16 mouse cellular contexts compared by ENCODE assay signal in the genomic region with DNA sequence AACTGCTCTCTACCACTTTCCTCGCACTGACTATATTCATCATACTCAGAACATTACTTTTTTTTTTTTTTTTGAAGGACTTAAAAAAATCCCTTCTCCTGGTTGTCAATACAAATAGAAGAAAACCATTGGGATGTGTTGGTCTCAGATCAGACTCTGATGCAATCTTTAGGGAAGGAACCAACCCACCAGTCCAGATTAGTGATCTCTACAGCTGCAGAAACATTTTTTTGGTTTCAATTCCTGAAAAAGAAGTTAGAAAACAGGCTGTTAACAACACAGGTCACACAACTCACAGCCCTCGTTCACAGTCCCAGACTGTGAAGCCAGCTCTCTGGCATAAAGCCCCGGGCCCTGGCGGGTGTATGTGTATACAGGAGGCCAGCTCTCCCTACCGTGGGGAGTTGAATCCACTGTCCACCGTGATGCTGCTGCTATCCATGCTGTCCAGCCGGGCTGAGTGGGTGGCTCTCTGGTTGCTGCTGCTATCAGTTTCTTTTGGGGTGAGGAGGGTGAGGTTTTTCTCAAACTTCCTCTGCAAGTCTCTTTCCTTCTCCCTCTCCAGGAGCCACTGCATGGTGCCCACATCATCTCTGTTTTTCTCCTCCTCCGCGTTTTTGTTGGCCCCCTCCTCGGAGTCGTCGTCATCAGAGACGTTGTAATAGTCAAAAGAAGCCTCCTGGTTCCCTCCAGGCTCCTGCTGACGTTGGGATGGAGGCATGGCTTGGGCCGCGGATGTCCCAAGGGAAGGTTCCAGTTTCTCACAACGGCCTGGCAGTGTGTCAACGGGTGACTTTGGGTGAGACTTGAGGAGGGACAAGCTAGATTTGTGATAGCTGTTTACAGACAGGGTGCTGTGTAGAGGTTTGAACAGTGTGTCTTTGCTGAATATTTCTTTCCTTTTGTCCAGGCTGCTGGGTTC.
DNase-seq lines count a peak whose midpoint lies in the region; ATAC-seq and TF ChIP-seq lines count a peak whose summit lies in the region.
"Had no signal": no experiment of that assay in that cellular context is flagged by ENCODE, and none has a peak within 500 bp of the region (broad histone marks: within the 10 kb centered on the region; RNA-seq: fewer than 3 reads in every experiment).

No protein-coding gene starts in this region.

- H3K27ac ChIP-seq in midbrain, embryonic 11.5 days (ENCODE audit: low read depth, low read length): no peak overlapping the region
- no peak overlapping the region for H3K27ac ChIP-seq in midbrain, embryonic 14.5 days (replicated peaks; ENCODE audit: low read depth, low read length)
- H3K27ac ChIP-seq in small intestine, adult 2 months (ENCODE audit: insufficient read depth, low read depth, low read length): no peak overlapping the region
- no peak overlapping the region for H3K27ac ChIP-seq in hindbrain, embryonic 11.5 days (ENCODE audit: low read depth, low read length)
- H3K27ac ChIP-seq: hindbrain, embryonic 12.5 days; liver, embryonic 14.5 days; midbrain, embryonic 13.5 days had no signal

- H3K36me3 ChIP-seq in midbrain, embryonic 11.5 days (ENCODE audit: control insufficient read depth, insufficient read depth, low read length): peaks cover 28% of the 10 kb centered on the region
- peaks cover 63% of the 10 kb centered on the region for H3K36me3 ChIP-seq in midbrain, embryonic 14.5 days (ENCODE audit: control insufficient read depth, insufficient read depth, low read length)
- H3K36me3 ChIP-seq in small intestine, adult 2 months (ENCODE audit: control insufficient read depth, insufficient read depth, low read length): peaks cover 1% of the 10 kb centered on the region; the same call in 1 of the 2 replicates
- H3K36me3 ChIP-seq in hindbrain, embryonic 11.5 days (ENCODE audit: control insufficient read depth, insufficient read depth, low read length): peaks cover 19% of the 10 kb centered on the region

- no peaks in the 10 kb centered on the region for H3K4me1 ChIP-seq in midbrain, embryonic 11.5 days (ENCODE audit: control insufficient read depth, insufficient read depth, low read length)
- H3K4me1 ChIP-seq in midbrain, embryonic 14.5 days (ENCODE audit: control insufficient read depth, insufficient read depth, low read length): no peaks in the 10 kb centered on the region
- H3K4me1 ChIP-seq in small intestine, adult 2 months (ENCODE audit: control insufficient read depth, insufficient read depth, insufficient read length, low read length): no peaks in the 10 kb centered on the region
- no peaks in the 10 kb centered on the region for H3K4me1 ChIP-seq in hindbrain, embryonic 11.5 days (replicated peaks; ENCODE audit: control insufficient read depth, insufficient read depth, low read length)
- H3K4me1 ChIP-seq: hindbrain, embryonic 12.5 days; midbrain, embryonic 13.5 days had no signal

- no peak overlapping the region for H3K4me3 ChIP-seq in midbrain, embryonic 11.5 days (ENCODE audit: low read depth, low read length)
- no peak overlapping the region for H3K4me3 ChIP-seq in midbrain, embryonic 14.5 days (replicated peaks; ENCODE audit: low read depth, low read length)
- peak overlapping the region; percentile 16; the same call in 1 of the 2 replicates for H3K4me3 ChIP-seq in small intestine, adult 2 months (ENCODE audit: low read depth, low read length)
- H3K4me3 ChIP-seq in hindbrain, embryonic 11.5 days (ENCODE audit: low read depth, low read length): no peak overlapping the region
- H3K4me3 ChIP-seq: hindbrain, embryonic 12.5 days; midbrain, embryonic 13.5 days had no signal

- WGBS in midbrain, embryonic 11.5 days: 97% methylated on average over 18 of the region's 18 CpGs
- WGBS in midbrain, embryonic 14.5 days: 95% methylated on average over 18 of the region's 18 CpGs
- WGBS in small intestine, adult 2 months: 86% methylated on average over 18 of the region's 18 CpGs
- WGBS in hindbrain, embryonic 11.5 days: 94% methylated on average over 18 of the region's 18 CpGs

- no peaks in the 10 kb centered on the region for H3K9me3 ChIP-seq in midbrain, embryonic 11.5 days (ENCODE audit: control insufficient read depth, low read length)
- 0 out of 2 replicates have a peak, but pooled peaks cover 4% of the 10 kb centered on the region for H3K9me3 ChIP-seq in midbrain, embryonic 14.5 days (ENCODE audit: control insufficient read depth, low read length)
- no peaks in the 10 kb centered on the region for H3K9me3 ChIP-seq in hindbrain, embryonic 11.5 days (ENCODE audit: control insufficient read depth, low read length)
- H3K9me3 ChIP-seq: hindbrain, embryonic 12.5 days; midbrain, embryonic 13.5 days had no signal

- TF ChIP-seq CTCF in small intestine, adult 2 months (IDR thresholded peaks at IDR 0.05; ENCODE audit: extremely low read depth, insufficient read length, insufficient replicate concordance, low read depth, low read length): no peak

- no peak overlapping the region for H3K9ac ChIP-seq in midbrain, embryonic 11.5 days (ENCODE audit: low read length)
- H3K9ac ChIP-seq in midbrain, embryonic 14.5 days (replicated peaks; ENCODE audit: low read length): no peak overlapping the region
- no peak overlapping the region for H3K9ac ChIP-seq in hindbrain, embryonic 11.5 days (ENCODE audit: low read depth, low read length)
- H3K9ac ChIP-seq: hindbrain, embryonic 12.5 days; liver, embryonic 14.5 days; midbrain, embryonic 13.5 days had no signal

- TF ChIP-seq POLR2A in small intestine, adult 2 months (IDR thresholded peaks at IDR 0.05; ENCODE audit: low read depth, low read length): no peak

- no peak for ATAC-seq in midbrain, embryonic 11.5 days (ENCODE audit: low FRiP score)
- no peak for ATAC-seq in midbrain, embryonic 14.5 days (ENCODE audit: low FRiP score, low TSS enrichment)
- ATAC-seq in hindbrain, embryonic 11.5 days (ENCODE audit: low FRiP score): no peak
- ATAC-seq: forebrain, embryonic 14.5 days; midbrain, embryonic 13.5 days had no signal

- DNase-seq in adrenal gland, postnatal 14 days: peak; percentile 20
- no peak for DNase-seq in adrenal gland, adult 2 months
- DNase-seq in midbrain, embryonic 11.5 days (ENCODE audit: low spot score, missing footprints): peak; percentile 59
- no peak for DNase-seq in midbrain, embryonic 14.5 days
- peak; percentile 51 for DNase-seq in gastrocnemius, postnatal 10 days
- no peak for DNase-seq in hindbrain, embryonic 11.5 days (ENCODE audit: low spot score)
- DNase-seq in embryo, embryonic 11 days: no peak
- DNase-seq: cerebellum, adult 2 months; kidney, adult 2 months; kidney, postnatal 4 days; lung, postnatal 14 days had no signal

- H3K4me2 ChIP-seq in midbrain, embryonic 11.5 days: no peak overlapping the region
- no peak overlapping the region for H3K4me2 ChIP-seq in midbrain, embryonic 14.5 days (ENCODE audit: low read length)
- H3K4me2 ChIP-seq in hindbrain, embryonic 11.5 days (replicated peaks; ENCODE audit: low read depth, low read length): no peak overlapping the region
- H3K4me2 ChIP-seq: hindbrain, embryonic 12.5 days; midbrain, embryonic 13.5 days had no signal

- H3K27me3 ChIP-seq in midbrain, embryonic 11.5 days (ENCODE audit: control insufficient read depth, insufficient read depth, low read length): no peaks in the 10 kb centered on the region
- no peaks in the 10 kb centered on the region for H3K27me3 ChIP-seq in midbrain, embryonic 14.5 days (ENCODE audit: control insufficient read depth, insufficient read depth, low read length)
- H3K27me3 ChIP-seq in small intestine, adult 2 months (ENCODE audit: control insufficient read depth, insufficient read depth, low read length): no peaks in the 10 kb centered on the region
- no peaks in the 10 kb centered on the region for H3K27me3 ChIP-seq in hindbrain, embryonic 11.5 days (ENCODE audit: control insufficient read depth, insufficient read depth, low read length)
- H3K27me3 ChIP-seq: hindbrain, embryonic 12.5 days; midbrain, embryonic 13.5 days had no signal

Comparison
In these comparisons a context has a peak if more than half of its experiments do, and no peak if none do; other contexts are left out.
1. DNase-seq: peak in adrenal gland, postnatal 14 days (single experiment), midbrain, embryonic 11.5 days (single experiment) and gastrocnemius, postnatal 10 days (single experiment); none in adrenal gland, adult 2 months (single experiment), midbrain, embryonic 14.5 days (single experiment), hindbrain, embryonic 11.5 days (single experiment) and embryo, embryonic 11 days (single experiment).